ENCODE assay signal across 8 mouse cellular contexts in the genomic region with DNA sequence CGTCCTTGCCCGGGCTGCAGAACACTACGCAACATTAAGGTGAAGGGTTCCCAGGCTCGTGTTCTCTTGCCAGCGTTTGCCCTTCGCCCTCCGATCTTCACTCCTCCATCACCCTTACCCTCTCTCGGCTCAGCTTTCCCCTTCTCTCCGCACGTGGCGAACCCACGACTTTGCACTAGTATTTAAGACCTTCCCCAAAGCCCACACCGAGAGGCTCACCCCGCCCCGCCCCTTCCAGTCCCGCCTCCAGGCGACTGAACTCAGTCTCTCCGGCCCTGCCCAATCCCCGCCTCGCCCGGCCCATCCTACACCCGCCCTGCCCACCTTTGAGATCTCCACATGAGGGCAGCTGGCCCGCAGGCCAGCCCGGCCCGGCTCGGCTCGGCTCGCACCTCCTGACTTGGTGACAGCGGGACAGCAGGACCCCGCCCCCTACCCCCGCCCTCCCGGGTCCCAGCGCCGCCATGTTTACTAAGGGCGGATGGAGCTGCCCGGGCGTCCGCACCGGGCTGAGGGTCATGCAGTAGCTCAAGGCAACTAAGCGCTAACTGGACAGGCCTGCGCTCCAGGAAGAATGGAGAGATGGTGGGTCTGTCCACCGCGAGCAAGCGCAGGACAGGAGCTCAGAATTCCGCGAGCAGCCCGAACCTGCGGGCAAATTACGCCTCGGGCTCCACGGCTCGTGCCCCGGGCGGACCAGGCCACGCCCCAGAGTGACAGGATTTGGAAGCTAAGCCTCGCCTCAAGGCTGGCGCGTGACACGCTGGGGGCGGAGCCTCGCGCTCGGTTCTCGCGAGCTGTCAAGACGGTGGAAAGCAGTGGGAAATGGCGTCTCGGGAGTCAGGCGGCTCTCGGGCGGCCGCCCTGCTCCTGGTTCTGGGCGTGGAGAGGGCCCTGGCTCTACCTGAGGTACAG. TPM values are rescaled to one million over a fixed set of nuclear protein-coding genes. Genes with fewer than 3 reads are reported as not detected.
A peak's percentile ranks its signal among the peaks of the same experiment; 100 is the strongest.
DNase-seq lines count a peak whose midpoint lies in the region; ATAC-seq and TF ChIP-seq lines count a peak whose summit lies in the region.

A gene (plus strand): TSS at position 465 of the 915 bp plus-strand sequence.

- H3K27ac ChIP-seq in embryonic facial prominence, embryonic 13.5 days = peak within 1 kb of the TSS; percentile 92
- peak within 1 kb of the TSS; percentile 100 for H3K27ac ChIP-seq in kidney, adult 2 months (ENCODE audit: insufficient read depth, low read depth, low read length)
- H3K27ac ChIP-seq in limb, embryonic 12.5 days = peak within 1 kb of the TSS; percentile 92
- H3K27ac ChIP-seq in midbrain, embryonic 15.5 days = peak within 1 kb of the TSS; percentile 98
- peak within 1 kb of the TSS; percentile 97 for H3K27ac ChIP-seq in spleen, adult 2 months (ENCODE audit: insufficient read depth, low read length)

- peak; percentile 99 for DNase-seq in 3134 (ENCODE audit: extremely low read depth, insufficient read length, low spot score)
- peak; percentile 99 for DNase-seq in adrenal gland, postnatal 36 days
- peak; percentile 99 for DNase-seq in heart, adult 18-20 months
- DNase-seq in kidney, adult 2 months = peak; percentile 99
- peak; percentile 97 to 98 for DNase-seq in spleen, adult 2 months (ENCODE audit: low read depth in 1 of 2, low spot score in 2 of 2)

- peak within 1 kb of the TSS; percentile 91 for H3K9ac ChIP-seq in embryonic facial prominence, embryonic 13.5 days
- H3K9ac ChIP-seq in limb, embryonic 12.5 days (replicated peaks) = peak within 1 kb of the TSS; percentile 77
- peak within 1 kb of the TSS; percentile 91 for H3K9ac ChIP-seq in midbrain, embryonic 15.5 days

- TF ChIP-seq CTCF in kidney, adult 2 months (conservative IDR thresholded peaks at IDR 0.05; ENCODE audit: insufficient read depth, insufficient read length, low read depth, low read length) = no peak
- no peak for TF ChIP-seq CTCF in spleen, adult 2 months (IDR thresholded peaks at IDR 0.05; ENCODE audit: extremely low read depth, insufficient read depth, insufficient read length, insufficient replicate concordance)

- peak; percentile 91 for TF ChIP-seq POLR2A in kidney, adult 2 months (IDR thresholded peaks at IDR 0.05; ENCODE audit: low read depth, low read length)
- TF ChIP-seq POLR2A in spleen, adult 2 months (IDR thresholded peaks at IDR 0.05; ENCODE audit: low read depth, low read length) = peak; percentile 89

- ATAC-seq in embryonic facial prominence, embryonic 13.5 days (ENCODE audit: insufficient number of reproducible peaks, insufficient read depth, low FRiP score, low TSS enrichment, low read depth) = peak; percentile 97
- peak; percentile 98 for ATAC-seq in limb, embryonic 12.5 days (ENCODE audit: insufficient number of reproducible peaks, insufficient read depth, low FRiP score, low TSS enrichment, low read depth)
- ATAC-seq in midbrain, embryonic 15.5 days (replicated peaks) = peak; percentile 97

- peak within 1 kb of the TSS; percentile 76 for H3K4me3 ChIP-seq in embryonic facial prominence, embryonic 13.5 days
- H3K4me3 ChIP-seq in kidney, adult 2 months (ENCODE audit: insufficient read depth, low read depth, low read length) = peak within 1 kb of the TSS; percentile 93
- H3K4me3 ChIP-seq in limb, embryonic 12.5 days (replicated peaks) = peak within 1 kb of the TSS; percentile 67
- peak within 1 kb of the TSS; percentile 80 for H3K4me3 ChIP-seq in midbrain, embryonic 15.5 days
- peak within 1 kb of the TSS; percentile 92 for H3K4me3 ChIP-seq in spleen, adult 2 months (ENCODE audit: extremely low read depth, insufficient read depth, insufficient read length)

- H3K4me1 ChIP-seq in embryonic facial prominence, embryonic 13.5 days = peaks cover 9% of the 10 kb centered on the region
- H3K4me1 ChIP-seq in kidney, adult 2 months (ENCODE audit: control insufficient read depth, insufficient read depth, low read length) = no peaks in the 10 kb centered on the region; the same call in 1 of the 2 replicates
- peaks cover 7% of the 10 kb centered on the region; the same call in 1 of the 2 replicates for H3K4me1 ChIP-seq in limb, embryonic 12.5 days (replicated peaks)
- peaks cover 18% of the 10 kb centered on the region for H3K4me1 ChIP-seq in midbrain, embryonic 15.5 days
- no peaks in the 10 kb centered on the region for H3K4me1 ChIP-seq in spleen, adult 2 months (ENCODE audit: control insufficient read depth, insufficient read depth, insufficient read length)

- no peaks in the 10 kb centered on the region for H3K27me3 ChIP-seq in embryonic facial prominence, embryonic 13.5 days
- no peaks in the 10 kb centered on the region for H3K27me3 ChIP-seq in kidney, adult 2 months (replicated peaks; ENCODE audit: control insufficient read depth, insufficient read depth, low read length)
- H3K27me3 ChIP-seq in limb, embryonic 12.5 days = no peaks in the 10 kb centered on the region
- no peaks in the 10 kb centered on the region for H3K27me3 ChIP-seq in midbrain, embryonic 15.5 days (replicated peaks)
- no peaks in the 10 kb centered on the region for H3K27me3 ChIP-seq in spleen, adult 2 months (ENCODE audit: control insufficient read depth, insufficient read depth, low read length)

- peaks cover 19% of the 10 kb centered on the region for H3K36me3 ChIP-seq in embryonic facial prominence, embryonic 13.5 days
- H3K36me3 ChIP-seq in kidney, adult 2 months (ENCODE audit: control insufficient read depth, insufficient read depth, low read length) = no peaks in the 10 kb centered on the region
- peaks cover 16% of the 10 kb centered on the region for H3K36me3 ChIP-seq in limb, embryonic 12.5 days
- H3K36me3 ChIP-seq in midbrain, embryonic 15.5 days (replicated peaks) = no peaks in the 10 kb centered on the region; the same call in 1 of the 2 replicates
- H3K36me3 ChIP-seq in spleen, adult 2 months (ENCODE audit: control insufficient read depth, insufficient read depth, low read length) = no peaks in the 10 kb centered on the region

- H3K9me3 ChIP-seq in embryonic facial prominence, embryonic 13.5 days = no peaks in the 10 kb centered on the region
- H3K9me3 ChIP-seq in limb, embryonic 12.5 days = no peaks in the 10 kb centered on the region
- H3K9me3 ChIP-seq in midbrain, embryonic 15.5 days = no peaks in the 10 kb centered on the region

- H3K4me2 ChIP-seq in embryonic facial prominence, embryonic 13.5 days = peak within 1 kb of the TSS; percentile 83
- H3K4me2 ChIP-seq in limb, embryonic 12.5 days = peak within 1 kb of the TSS; percentile 79
- peak within 1 kb of the TSS; percentile 74 for H3K4me2 ChIP-seq in midbrain, embryonic 15.5 days

- under 1% methylated on average over 73 of the region's 73 CpGs for WGBS in embryonic facial prominence, embryonic 13.5 days
- under 1% methylated on average over 73 of the region's 73 CpGs for WGBS in kidney, adult 2 months
- WGBS in limb, embryonic 12.5 days = 1% methylated on average over 73 of the region's 73 CpGs
- 1% methylated on average over 73 of the region's 73 CpGs for WGBS in midbrain, embryonic 15.5 days
- under 1% methylated on average over 73 of the region's 73 CpGs for WGBS in spleen, adult 2 months

RNA-seq across cellular contexts. Expression of the gene that starts here (rescaled TPM):
- total RNA-seq in adrenal gland, postnatal 36 days (2021) = 100 to 1,000 TPM; 106 to 128 TPM
- polyA plus RNA-seq in embryonic facial prominence, embryonic 13.5 days (2015; fragmentation: Nextera tagmentation; extraction: Ambion mirVana) = 123 and 138 TPM in 2 replicates
- total RNA-seq in heart, adult 18-20 months (2021) = 10 to 100 TPM; 47.6 to 52.2 TPM
- 295 and 320 TPM in 2 replicates for polyA plus RNA-seq in kidney, adult 2 months (2012; rRNA removed)
- polyA plus RNA-seq in limb, embryonic 12.5 days (2016; fragmentation: Nextera tagmentation; extraction: Ambion mirVana) = 105 and 107 TPM in 2 replicates
- polyA plus RNA-seq in midbrain, embryonic 15.5 days (2015; fragmentation: Nextera tagmentation; extraction: Ambion mirVana) = 161 and 164 TPM in 2 replicates
- polyA plus RNA-seq in spleen, adult 2 months (2012; rRNA removed) = 43.9 and 53.5 TPM in 2 replicates

Comparison
In these comparisons a context has a peak if more than half of its experiments do, and no peak if none do; other contexts are left out.
1. Peak in every context shown above with its lines: DNase-seq, ATAC-seq, H3K4me3 ChIP-seq and H3K27ac ChIP-seq.